10 mouse cellular contexts compared by ENCODE assay signal in genomic region chr9:48964587-48965040, GRCm38 (mm10). TPM values are rescaled to one million over a fixed set of nuclear protein-coding genes. Genes with fewer than 3 reads are reported as not detected.
DNase-seq lines count a peak whose midpoint lies in the region; ATAC-seq and TF ChIP-seq lines count a peak whose summit lies in the region.
"Had no signal": no experiment of that assay in that cellular context is flagged by ENCODE, and none has a peak within 500 bp of the region (broad histone marks: within the 10 kb centered on the region; RNA-seq: fewer than 3 reads in every experiment).

TSS of gene Htr3b (minus strand) at chr9:48964990.

- peaks cover 9% of the 10 kb centered on the region for H3K27me3 ChIP-seq in liver, embryonic 14.5 days (ENCODE audit: control insufficient read depth, insufficient read depth, low read length)
- H3K27me3 ChIP-seq in liver, embryonic 11.5 days (replicated peaks; ENCODE audit: control insufficient read depth, insufficient read depth, low read length) = peaks cover 20% of the 10 kb centered on the region

- no peak within 1 kb of the TSS for H3K4me3 ChIP-seq in liver, embryonic 14.5 days (ENCODE audit: insufficient read depth in 1 of 2, low read depth in 2 of 2, low read length in 2 of 2)
- H3K4me3 ChIP-seq in liver, embryonic 11.5 days (ENCODE audit: low read depth, low read length) = no peak within 1 kb of the TSS

- TF ChIP-seq EP300 in liver, embryonic 14.5 days (IDR thresholded peaks at IDR 0.05; ENCODE audit: low read depth) = no peak

- H3K27ac ChIP-seq in liver, embryonic 14.5 days = no peak within 1 kb of the TSS
- H3K27ac ChIP-seq in liver, embryonic 11.5 days (ENCODE audit: low read depth, low read length) = no peak within 1 kb of the TSS

- no peak within 1 kb of the TSS for H3K9ac ChIP-seq in liver, embryonic 14.5 days (replicated peaks)
- no peak within 1 kb of the TSS for H3K9ac ChIP-seq in liver, embryonic 11.5 days (ENCODE audit: low read depth, low read length)

- H3K36me3 ChIP-seq in liver, embryonic 14.5 days (replicated peaks; ENCODE audit: control insufficient read depth, insufficient read depth, low read depth) = no peaks in the 10 kb centered on the region
- no peaks in the 10 kb centered on the region for H3K36me3 ChIP-seq in liver, embryonic 11.5 days (ENCODE audit: control insufficient read depth, insufficient read depth, low read length)

- H3K4me2 ChIP-seq in liver, embryonic 14.5 days (ENCODE audit: low read depth) = no peak within 1 kb of the TSS
- H3K4me2 ChIP-seq in liver, embryonic 11.5 days = no peak within 1 kb of the TSS

- no peak for DNase-seq in liver, embryonic 14.5 days (ENCODE audit: low read depth in 3 of 3, low spot score in 3 of 3)
- no peak for DNase-seq in liver, embryonic 11.5 days (ENCODE audit: low spot score)
- DNase-seq in MN1 (ENCODE audit: low spot score) = peak; percentile 27
- DNase-seq in cerebellum, adult 9-11 months = no peak
- DNase-seq in cerebellum, adult 11 months = no peak
- DNase-seq: cerebellum, adult 2 months; right cerebral cortex, postnatal 25 days had no signal

- 42% methylated on average over 7 of the region's 7 CpGs for WGBS in liver, embryonic 14.5 days (ENCODE audit: insufficient replicate concordance)
- 56% methylated on average over 7 of the region's 7 CpGs for WGBS in liver, embryonic 11.5 days

- no peak for ATAC-seq in liver, embryonic 14.5 days (ENCODE audit: insufficient read depth)
- ATAC-seq in liver, embryonic 11.5 days (replicated peaks; ENCODE audit: low FRiP score) = no peak
- ATAC-seq in CD4-positive, CD25-positive, alpha-beta regulatory T cell, adult 4 months = peak; percentile 60
- ATAC-seq in megakaryocyte-erythroid progenitor cell, adult 5-6 weeks (replicated peaks; ENCODE audit: low FRiP score, low TSS enrichment, poor library complexity, severe bottlenecking) = peak; percentile 70

- no peaks in the 10 kb centered on the region for H3K9me3 ChIP-seq in liver, embryonic 14.5 days (ENCODE audit: control insufficient read depth, low read length)
- no peaks in the 10 kb centered on the region for H3K9me3 ChIP-seq in liver, embryonic 11.5 days (ENCODE audit: control insufficient read depth, low read length)

- peak; percentile 56 for TF ChIP-seq CTCF in liver, embryonic 14.5 days (IDR thresholded peaks at IDR 0.05; ENCODE audit: low read depth)

- no peaks in the 10 kb centered on the region for H3K4me1 ChIP-seq in liver, embryonic 14.5 days (replicated peaks; ENCODE audit: control insufficient read depth in 2 of 2, insufficient read depth in 2 of 2, low read length in 1 of 2)
- no peaks in the 10 kb centered on the region for H3K4me1 ChIP-seq in liver, embryonic 11.5 days (replicated peaks; ENCODE audit: control insufficient read depth, insufficient read depth, low read length)

RNA-seq across cellular contexts. Expression of gene Htr3b, which starts in this region (rescaled TPM):
- 0.01 TPM in 1 of 2 replicates, not detected in the other for polyA plus RNA-seq in liver, embryonic 14.5 days (2012; rRNA removed)
- polyA plus RNA-seq in liver, embryonic 14.5 days (2014; fragmentation: Nextera tagmentation; extraction: Ambion mirVana) = not detected in 2 replicates
- not detected in 2 replicates for polyA plus RNA-seq in liver, embryonic 11.5 days (2014; fragmentation: Nextera tagmentation; extraction: Ambion mirVana)
- polyA plus RNA-seq in CD4-positive, CD25-positive, alpha-beta regulatory T cell, adult 4 months (2017; shearing (Covaris generic)) = not detected
- not detected in 2 replicates for total RNA-seq in megakaryocyte-erythroid progenitor cell, adult 5-6 weeks (2014; fragmentation: Nextera tagmentation)
- not detected in 2 replicates for total RNA-seq in megakaryocyte-erythroid progenitor cell, adult 5-6 weeks (2017)
- total RNA-seq: layer of hippocampus, postnatal 25 days had no signal
- polyA plus RNA-seq: cerebellum, adult 2 months had no signal

Comparison
In these comparisons a context has a peak if more than half of its experiments do, and no peak if none do; other contexts are left out.
1. Peak in ATAC-seq in CD4-positive, CD25-positive, alpha-beta regulatory T cell, adult 4 months; RNA of the gene not detected or under 1 TPM.
2. Peak in ATAC-seq in megakaryocyte-erythroid progenitor cell, adult 5-6 weeks; RNA of the gene not detected or under 1 TPM.